Mouse (Mus musculus) olfactory bulb, adult 2 months (tissue): ENCODE data around the gene Ndufb3.

Source experiments
- CTCF ChIP-seq: fragments of 200-500 bp; IDR thresholded peaks from 2 replicates; pipeline ENCODE4 v1.5.1; 2012; ENCODE audit warnings: low read depth, mild to moderate bottlenecking, low read length, moderate library complexity; ENCODE audit not compliant: insufficient read depth
- POLR2A ChIP-seq: fragments of 200-500 bp; IDR thresholded peaks from 2 replicates; pipeline ENCODE4 v1.6.1; 2012; ENCODE audit warnings: mild to moderate bottlenecking, low read depth, low read length, moderate library complexity; ENCODE audit not compliant: insufficient read depth

DNA sequence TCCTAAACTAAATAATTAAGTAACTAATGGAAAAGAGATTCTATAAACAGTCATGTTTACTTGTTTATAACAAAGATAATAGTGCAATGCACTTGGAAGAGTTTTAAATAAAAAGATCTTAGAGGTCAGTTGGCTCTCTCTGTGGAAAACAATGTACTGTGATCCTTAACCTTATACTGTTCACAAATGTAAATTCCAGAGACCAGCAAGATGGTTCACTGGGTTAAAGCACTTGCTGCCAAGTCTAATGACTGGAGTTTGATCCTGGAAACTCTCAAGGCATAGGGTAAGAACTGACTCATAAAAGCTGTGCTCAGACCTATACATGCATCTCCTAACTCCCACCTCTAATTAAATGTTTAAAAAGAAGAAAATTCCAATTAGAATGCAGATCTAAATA, 19.6 kb upstream of the Ndufb3 start:
- TF ChIP-seq CTCF (no peak), POLR2A (no peak)
